Mouse (Mus musculus) heart, adult 8-10 months (tissue): ENCODE results near the gene Syn3. TPM values are rescaled to one million over a fixed set of nuclear protein-coding genes. Genes with fewer than 3 reads are reported as not detected.
"Not testable (repeated sequence)": the region's sequence is repeated elsewhere in the genome, so short reads cannot be mapped to it uniquely, and the experiment has no call there.

ENCODE experiments used
- DNase-seq: peaks from one replicate; pipeline ENCODE4 v3.0.0; 2022; ENCODE audit warnings: low spot score
- total RNA-seq, 4 experiments: library from RNA; stranded (reverse); gene quantifications; 2 replicates each; pipeline ENCODE4 v1.2.4; 2022

Syn3 gene
- total RNA-seq = under 1 TPM; 0.34 to 0.79 (median 0.47) TPM

DNA sequence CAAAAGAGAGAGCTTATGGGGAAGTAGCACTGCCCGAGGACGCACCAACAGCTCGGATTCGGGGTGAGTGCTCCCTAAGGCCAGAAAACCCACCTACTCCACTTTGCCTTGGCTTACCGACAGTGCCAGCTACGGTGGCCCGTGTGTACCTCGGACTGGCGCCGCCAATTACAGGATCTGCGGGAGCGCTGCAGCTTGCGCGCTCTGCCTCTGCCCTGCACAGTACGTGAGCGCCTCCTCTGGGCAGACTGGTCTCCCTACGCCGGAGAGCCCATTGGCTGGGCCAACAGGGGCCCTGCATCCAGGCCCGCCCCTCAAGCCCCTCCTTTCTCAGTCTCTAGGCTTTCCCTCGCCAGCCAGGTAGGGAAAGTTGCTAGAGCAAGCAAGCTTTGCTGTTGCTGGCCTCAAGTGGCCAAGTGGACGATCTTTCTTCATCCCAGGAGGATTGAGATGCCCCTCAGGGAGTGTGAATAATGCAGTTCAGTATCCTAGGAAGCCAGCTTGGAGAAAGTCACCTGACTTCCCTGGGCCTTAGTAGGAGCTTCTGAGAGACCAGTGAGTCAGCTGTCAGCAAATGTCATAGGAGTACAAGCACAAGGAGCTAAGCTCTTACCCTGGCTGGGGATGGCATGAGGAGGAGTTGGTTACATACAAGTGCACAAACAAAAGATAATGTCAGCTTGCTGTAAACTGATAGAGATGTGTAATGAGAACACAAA is at the start of gene Syn3:
Syn3 (minus strand) TSS at position 224 of the 719 bp plus-strand sequence.
- peak; percentile 48 for DNase-seq

DNA sequence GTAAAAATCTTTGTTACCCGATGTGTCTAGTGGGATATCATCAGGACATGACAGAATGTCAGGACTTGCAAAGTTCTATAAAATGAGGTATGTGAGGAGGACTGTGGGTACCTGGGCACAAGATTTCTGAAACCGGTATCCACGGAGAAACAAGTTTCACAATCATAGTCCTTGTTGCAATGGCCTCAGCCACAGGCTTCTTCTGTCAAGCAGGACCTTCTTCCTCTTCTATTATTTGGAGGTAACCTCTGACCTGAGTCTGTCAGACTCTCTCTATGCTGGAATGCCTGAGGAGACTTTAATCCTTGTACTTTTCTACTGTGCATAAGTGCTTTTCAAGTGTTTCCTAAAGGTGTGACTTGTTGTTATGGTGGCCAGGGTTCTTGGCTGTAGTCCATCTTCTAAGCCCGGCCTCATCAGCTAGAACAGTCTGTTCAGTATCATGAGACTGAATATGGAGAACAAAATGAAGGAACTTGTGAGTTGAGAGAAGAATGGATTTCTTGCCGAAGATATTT is 27.7 kb upstream of the Syn3 start:
- not testable (repeated sequence) for DNase-seq

DNA sequence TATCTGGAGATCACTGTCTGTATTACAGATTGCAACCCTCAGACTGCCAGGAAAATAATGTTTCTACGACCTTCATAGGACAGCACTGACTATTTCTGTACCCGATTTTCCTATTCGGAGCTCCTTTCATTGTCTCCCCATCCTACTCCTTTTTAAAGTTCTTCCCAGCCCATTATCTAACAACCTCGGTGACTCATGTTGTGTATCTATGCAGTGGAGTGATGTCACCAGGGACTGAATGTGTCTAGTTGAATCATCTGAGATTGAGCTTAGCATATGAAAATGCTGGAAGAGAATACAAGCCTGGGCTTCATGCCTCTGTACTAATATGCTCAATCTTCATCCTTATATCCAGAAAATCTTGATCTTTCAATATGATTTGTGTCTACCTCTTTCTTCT is 15.1 kb upstream of the Syn3 start:
- DNase-seq = no peak

DNA sequence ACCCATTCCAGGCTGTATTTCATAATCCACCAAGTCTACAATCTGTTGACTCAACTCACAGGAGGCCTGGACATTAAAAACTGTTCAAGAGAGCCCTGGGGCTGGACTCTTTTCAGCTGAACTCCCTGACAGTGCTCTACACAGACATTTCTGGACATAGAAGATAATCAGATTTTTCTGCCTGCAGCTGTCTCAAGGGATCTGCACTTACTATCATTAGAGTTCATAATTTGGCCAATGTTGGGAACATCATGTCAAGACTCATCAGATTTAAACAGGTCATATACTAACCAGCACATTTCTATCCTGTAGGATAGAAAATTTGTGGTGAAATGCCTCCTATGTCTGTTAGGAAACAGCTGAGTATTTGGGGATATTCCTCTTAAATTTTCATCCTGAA is 12.2 kb upstream of the Syn3 start:
- DNase-seq = no peak

DNA sequence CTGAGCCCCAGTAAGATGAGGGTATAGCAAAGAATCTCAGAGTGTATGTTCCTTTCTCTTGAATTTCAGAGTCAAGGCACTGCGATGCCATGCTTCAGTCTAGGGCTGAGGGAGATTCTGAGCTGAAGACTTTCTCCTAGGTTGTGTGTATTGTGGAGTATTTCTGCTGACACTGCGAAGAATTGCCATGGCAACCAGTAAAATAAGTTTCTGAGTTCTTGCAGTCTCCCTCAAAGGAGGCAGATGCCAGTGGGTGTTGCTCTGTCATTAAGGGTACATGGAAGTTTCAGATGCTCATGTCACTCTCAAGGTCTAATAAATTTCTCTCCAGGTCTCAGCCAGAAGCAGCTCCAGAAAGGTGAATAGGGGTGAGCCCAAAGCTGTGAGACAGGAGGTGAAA is 3.4 kb upstream of the Syn3 start:
- no peak for DNase-seq

DNA sequence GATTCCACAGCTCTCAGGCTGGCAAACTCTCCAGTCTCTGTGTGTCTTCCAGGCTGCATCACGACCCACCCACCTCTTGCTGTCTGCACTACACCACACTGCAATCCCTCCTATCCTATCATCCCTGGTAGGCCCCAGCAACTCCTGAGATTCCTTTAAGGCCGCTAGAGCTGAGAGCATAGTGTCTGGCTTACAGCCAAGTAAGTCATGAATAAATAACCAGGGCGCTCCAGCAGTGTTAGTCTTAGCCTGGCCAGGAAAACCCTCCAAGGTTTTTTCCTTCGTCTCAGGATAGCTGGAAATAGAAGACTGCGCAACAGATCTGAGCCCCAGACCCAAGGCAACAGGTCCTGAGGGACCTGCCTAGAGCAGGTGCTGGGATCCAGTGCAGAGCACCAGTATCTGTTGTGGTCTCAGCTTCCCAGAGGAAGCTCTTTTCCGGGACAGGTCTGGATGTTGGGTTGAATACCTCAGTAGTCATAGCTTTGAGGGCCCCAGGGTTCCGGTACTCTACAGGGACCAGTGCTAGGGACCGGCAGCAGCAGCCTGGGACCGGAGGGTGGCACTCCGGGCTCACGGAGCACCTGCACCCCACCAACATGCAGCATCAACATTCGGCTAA is 534 bp downstream of the Syn3 start:
- peak; percentile 14 for DNase-seq

DNA sequence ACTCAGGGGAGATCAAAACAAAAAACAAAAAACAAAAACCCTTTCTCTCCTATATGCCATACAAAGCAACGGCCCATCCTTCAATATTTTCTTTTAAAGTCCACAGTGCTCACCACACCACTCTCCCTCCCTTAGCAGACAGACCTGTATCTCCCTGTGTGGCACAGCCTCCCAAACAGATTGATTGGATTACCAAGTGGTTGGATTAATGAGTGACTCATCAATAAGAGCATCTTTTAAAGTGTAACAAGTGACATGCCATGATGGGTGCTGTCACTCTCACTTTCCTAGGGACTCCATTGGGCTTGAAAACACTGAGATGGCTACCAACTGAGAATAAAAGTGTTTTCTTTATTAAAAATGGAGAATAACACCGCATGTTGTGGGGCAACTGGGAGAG is 2.8 kb downstream of the Syn3 start:
- DNase-seq = no peak

DNA sequence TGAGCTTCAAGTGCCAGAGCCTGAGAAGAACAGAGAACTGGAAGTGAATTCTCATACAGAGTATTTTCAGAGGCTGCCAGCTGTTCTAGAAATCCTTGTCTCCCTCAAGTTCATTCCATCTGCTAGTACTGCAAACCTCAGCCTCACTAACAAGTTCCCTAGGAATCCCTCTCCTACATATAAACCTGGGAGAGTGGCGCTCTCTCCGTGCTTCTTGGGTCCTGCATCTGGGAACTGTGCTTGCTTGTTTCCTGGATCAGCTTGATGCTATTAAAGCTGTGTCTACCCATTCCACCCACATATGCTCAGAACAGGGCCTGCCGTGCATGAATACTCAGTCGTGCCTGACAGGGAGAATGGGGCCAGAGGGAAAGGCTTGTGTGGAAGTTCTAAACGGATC is 5.6 kb downstream of the Syn3 start:
- DNase-seq = no peak

DNA sequence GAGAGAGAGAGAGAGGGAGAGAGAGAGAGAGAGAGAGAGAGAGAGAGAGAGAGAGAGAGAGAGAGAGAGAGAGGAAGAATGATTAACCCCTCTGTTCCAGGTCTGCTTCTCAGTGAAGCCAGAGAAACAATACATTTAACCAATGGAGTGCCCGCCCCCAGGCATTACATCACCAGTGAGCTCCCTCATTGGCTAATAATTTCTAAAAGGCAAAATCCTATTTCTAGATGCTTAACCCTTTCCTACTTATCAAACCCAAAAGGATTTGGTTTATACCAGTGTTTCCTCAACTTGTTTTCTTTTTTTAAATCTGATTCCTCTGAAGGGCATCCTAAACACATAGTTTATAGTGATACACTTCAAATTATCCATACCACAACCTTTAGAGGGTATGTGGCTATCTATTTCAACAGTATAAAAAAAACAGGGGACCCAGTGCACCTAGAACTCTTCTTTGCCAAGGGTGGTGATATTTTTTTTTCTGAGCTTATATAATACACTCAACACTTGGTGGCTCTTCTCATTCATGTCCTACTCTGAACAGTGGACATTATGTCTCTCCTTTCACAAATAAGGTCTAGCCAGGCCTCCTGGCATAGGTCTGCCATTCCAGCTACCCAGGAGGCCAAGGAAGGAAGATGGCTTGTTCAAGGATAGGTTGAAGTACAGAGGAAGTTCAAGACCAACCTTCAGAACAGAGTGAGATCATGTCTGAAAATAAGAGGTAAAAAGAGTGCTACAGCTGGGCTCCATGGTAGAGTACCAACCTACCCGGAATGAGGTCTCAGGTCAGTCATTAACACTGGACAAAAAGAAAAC is 6.4 kb downstream of the Syn3 start:
- DNase-seq = no peak

DNA sequence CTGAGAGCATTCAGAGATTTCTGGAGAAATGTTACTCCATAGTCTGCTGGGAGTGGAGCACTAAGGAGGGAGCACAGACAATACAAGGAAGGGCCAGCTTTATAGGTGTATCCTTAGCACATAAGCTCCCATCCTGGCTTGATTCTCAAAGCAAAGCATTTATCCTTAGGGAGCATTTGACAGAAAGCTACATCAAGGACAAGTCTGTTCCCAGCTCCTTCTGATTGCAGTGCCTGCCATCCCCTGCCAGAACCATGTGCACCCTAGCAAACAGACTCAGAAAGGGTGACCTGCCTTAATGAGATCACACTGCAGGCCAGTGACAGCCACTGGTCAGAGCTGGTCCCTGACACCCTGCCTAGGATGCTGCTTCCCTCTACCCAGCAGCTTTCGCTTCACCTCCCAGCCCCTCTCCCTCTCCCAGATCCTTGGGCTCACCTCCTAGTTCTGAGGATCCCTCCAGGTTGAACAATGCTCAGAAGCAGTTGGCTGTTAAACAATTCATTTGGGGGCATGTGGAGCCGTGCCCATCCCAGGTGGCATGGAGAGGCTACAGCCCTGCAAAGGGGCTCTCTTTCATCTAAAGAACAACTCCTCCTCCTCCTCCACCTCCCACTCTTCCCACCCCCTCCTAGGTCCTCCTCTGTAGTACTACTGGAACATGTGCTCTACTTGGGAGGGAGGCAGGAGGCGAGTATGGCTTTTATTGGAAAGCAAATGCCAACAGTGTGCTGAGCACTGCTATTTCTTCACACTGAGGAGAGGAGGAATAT is 7.2 kb downstream of the Syn3 start:
- no peak for DNase-seq

DNA sequence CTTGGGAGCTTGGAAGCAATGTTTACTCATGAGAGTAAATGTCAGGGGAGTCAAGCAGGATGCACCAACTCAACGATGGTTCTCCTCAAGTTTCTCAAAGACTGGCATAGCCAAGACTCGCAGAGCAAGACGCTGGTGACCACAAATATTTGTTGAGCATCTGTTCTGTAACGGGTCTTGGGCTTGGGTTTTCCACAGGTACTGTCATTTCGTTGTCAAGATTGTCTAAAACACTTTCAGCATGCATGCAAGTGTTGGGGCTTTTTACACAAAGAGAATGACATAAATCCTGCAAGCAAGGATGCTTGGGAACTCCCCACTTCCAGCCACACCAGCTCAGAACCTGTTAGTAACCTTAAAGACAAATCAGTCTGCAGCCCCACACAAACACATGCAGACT is 10.2 kb downstream of the Syn3 start:
- DNase-seq = no peak

DNA sequence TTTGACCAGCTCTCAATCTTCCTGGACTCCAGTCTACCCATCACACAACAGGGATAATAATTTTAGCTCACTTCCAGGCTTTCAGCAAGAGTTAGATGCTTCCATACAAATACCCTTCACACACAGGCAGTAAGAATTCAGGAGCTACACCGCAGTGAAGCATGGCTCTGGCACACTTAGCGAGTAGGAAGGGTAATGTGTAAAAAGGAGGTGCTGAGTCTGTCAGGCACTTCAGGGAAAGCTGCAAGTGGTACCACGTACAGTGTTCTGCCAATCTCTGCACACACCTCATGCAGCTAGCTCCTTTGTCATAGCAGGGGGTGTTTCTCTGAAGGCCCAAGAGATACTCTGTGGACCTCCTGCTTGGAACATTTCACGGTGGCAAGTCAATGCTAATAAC is 12.7 kb downstream of the Syn3 start:
- no peak for DNase-seq

DNA sequence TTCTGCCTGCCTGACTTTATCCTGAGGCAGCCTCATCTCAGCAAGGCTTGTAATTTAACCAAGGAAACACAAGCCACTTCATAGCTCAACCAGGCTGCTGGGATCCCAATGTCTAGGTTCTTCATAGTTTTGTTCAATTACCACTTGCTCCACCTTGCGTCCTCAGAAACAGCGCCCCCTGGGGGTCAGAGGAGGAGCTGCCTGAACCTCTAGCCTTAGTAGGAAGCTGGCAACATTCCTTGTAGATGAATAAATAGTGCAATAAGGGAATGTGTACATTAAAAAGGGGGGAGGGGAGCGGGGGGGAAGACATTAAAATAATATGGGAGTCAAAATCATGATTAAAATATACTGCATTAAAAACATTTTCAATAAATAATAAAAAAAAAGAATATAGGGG is 14.7 kb downstream of the Syn3 start:
- no peak for DNase-seq

DNA sequence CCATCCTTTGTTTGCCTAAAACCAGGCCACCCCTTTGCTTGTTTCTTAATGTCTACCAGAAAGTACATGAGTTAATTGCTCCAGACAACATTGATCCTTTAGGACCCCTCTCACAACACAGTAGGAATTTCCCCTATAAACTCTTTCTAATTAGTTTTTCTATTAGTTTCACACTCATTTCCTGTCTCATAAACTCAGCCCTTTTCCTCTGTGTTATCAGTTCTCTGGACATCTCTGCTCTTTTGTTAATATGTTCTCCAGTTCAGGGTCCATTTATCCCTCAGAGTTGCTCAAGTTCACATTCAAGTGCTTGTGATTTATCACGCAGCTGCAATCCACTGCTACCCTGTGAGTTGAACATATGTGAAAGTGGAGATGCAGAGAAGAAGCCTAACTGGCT is 16.2 kb downstream of the Syn3 start:
- DNase-seq = no peak

DNA sequence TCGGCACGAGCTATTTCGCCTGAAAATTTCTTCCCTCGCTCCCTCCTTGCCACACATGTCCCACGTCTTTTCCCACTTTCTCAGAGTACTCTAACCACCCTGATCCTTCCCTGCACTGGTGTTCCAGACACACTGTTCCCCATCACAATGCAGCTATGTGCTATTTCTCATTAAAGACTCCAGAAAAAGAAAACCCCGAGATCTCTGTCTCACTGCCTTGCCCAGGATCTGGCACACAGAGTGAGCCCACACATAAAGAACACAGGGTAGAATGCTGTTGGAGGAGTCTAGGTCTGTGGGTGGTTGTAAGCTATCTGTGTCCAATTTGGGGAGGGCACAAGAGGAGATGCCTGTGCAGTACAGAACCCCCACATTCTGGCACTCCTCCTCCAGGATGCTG is 18.0 kb downstream of the Syn3 start:
- DNase-seq = no peak

DNA sequence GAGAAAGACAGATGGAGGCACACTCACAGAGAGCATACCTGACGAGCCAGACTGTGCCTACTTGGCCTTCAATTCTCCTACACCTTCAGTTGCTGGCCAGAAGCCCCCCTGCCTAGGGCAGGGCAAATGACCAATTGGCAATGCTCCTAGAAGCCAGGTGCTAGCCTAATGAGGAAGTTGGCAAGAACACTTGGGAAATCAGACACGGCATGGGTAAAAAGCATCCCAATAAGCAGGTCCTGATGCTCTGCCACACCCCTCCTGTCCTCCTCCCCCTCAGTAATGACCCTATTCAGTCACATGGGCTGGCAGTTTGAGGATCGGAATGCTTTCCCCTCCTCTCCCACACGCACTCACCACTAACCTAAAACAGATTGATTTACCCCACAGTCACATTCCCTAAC is 19.0 kb downstream of the Syn3 start:
- DNase-seq = no peak

DNA sequence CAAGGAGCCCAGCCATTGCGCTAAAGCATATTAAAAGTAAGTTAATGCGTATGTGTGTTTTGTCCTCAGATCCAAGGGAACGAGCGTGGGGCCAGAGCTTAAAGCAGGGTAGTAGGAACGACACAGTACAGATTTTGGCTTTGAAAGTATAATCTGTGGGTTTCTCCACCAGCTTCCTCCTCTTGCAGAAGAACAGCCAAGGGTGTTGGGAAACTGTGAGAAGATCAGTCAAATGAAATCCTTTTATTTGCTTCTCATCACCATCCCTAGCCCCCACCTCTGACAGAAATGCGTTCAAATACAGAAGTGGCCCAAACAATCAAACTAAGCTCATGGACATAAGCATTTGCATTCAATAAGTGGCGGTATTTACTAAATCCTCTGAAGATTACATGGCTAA is 22.0 kb downstream of the Syn3 start:
- no peak for DNase-seq

DNA sequence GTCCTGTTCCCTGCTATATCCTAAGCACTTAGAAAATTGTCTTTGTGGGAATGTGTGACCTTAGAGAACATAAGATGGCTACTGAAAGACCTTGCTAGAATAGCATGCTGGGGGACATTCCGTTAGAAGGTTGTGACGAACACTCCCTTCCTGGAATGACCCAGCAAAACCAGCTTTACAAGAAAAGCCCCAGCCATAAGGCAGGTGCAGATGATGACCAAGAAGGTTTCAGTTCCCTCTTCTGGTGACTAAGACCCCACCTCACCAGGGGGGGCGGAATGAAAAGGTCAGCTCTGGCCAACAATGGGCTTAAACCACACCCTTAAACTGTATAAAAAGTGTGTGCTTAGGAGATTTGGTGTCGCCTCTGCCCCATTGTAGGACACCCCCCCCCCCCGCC is 23.4 kb downstream of the Syn3 start:
- no peak for DNase-seq

DNA sequence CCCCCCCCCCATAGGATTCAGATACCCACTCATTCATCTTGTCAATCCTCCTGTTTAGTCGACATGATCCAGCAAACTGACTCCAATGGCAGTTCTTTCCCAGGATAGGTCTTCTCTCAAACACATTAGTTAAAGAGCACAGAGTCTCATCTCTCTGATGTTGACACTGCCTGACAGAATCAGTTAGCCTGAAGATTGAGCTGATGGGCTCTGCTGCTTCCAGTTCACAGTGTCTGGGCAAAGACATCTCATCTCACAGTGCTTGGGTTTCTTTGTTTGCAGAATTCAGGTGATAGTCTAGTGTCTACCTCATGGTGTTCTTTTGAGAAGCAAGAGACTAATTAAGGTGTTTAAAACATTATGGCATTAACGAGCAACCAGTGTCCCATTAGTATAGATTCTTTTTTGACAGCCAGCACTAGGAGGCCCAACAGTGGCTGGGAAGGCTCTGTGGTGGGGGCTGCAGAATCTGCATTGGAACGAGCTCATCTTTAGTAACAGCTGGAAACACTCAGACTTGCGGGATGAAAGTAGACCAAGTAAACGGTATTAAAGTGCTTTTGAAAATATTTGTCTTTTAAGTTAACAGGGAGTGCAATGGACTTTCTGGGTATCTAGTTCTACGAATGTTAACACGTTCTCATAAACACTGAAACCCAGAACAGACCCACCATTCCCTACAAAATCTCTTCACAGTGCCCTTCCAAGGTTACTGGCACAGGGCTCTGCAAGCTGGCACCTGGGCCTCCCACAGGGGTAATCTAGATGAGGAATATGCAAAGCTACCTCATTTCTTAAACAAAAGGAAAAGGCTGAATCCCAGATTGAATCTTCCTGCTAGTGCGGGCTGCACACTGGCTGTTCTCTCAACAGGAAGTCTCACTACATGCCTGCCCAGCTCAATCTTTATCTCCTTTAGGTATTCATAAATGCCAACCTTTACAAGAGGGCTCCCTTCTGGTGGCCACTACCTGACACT is 24.2 kb downstream of the Syn3 start:
- no peak for DNase-seq

DNA sequence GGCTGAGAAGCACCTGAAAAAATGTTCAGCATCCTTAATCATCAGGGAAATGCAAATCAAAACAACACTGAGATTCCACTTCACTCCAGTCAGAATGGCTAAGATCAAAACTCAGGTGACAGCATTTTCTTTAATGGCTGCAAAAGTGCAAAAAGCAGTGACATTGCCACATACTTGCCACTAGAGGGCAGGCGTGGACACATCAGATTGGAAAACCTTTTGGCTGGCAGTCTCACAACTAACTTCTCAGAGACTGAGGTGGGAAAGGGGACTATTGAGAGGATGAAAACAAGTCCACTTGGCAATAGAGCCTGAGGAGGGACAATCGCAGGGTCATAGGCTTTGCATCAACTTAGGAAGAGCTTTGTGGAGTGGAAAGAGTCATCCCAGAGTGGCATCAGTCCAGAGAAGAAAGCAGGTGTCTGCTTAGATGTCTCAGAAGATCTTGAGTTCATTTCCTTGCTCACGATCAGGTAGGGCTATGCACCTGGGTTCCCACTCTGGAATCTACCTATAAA is 25.0 kb downstream of the Syn3 start:
- DNase-seq = no peak
